Mouse (Mus musculus) brain, embryonic 14.5 days (tissue): ENCODE measurements around the gene Epb41l2.

Source experiments
- CTCF ChIP-seq: fragments of 200-500 bp; IDR thresholded peaks from 2 replicates; pipeline ENCODE4 v1.5.1; 2012; ENCODE audit warnings: inconsistent platforms, mild to moderate bottlenecking, moderate library complexity, borderline replicate concordance; ENCODE audit not compliant: insufficient read depth, insufficient read length; ENCODE audit errors: extremely low read depth
- POLR2A ChIP-seq: fragments of 200-500 bp; IDR thresholded peaks from 2 replicates; pipeline ENCODE4 v1.6.1; 2012; ENCODE audit warnings: mild to moderate bottlenecking, inconsistent platforms, borderline replicate concordance; ENCODE audit not compliant: poor library complexity, insufficient read depth, insufficient read length, severe bottlenecking; ENCODE audit errors: extremely low read depth

GRCm38 (mm10) chr10:25353941-25354340 lies 5.7 kb upstream of the Epb41l2 start:
- TF ChIP-seq CTCF: no peak
- no peak for TF ChIP-seq POLR2A
